In the genomic region with DNA sequence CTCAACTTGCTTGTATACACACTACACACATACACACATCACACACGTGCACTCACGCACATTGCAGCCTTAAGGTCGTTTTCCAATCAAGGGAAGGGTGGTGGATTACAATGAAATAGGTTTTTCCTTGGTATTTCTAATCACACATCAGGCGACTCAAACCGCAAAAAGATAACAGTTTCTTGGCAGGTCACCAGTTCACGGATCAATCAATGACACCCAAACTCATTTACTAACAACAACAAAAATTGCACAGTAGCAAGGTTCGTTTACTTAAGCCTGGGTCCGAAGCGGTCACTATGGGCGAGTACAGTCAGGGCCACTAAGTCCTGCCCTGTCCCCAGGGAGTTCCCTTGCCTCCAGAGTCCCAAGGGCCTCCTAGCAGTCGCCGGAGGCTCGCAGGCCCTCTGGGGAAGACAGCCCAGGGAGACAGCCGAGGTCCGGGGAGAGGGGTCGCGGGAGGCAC, we compare ENCODE assay signal across 8 mouse cellular contexts. TPM values are rescaled to one million over a fixed set of nuclear protein-coding genes. Genes with fewer than 3 reads are reported as not detected.
A peak's percentile ranks its signal among the peaks of the same experiment; 100 is the strongest.
DNase-seq lines count a peak whose midpoint lies in the region; ATAC-seq and TF ChIP-seq lines count a peak whose summit lies in the region.

No protein-coding gene starts in this region.

- no peaks in the 10 kb centered on the region for H3K9me3 ChIP-seq in forebrain, embryonic 12.5 days
- no peaks in the 10 kb centered on the region for H3K9me3 ChIP-seq in liver, embryonic 15.5 days (replicated peaks)

- peaks cover 42% of the 10 kb centered on the region for H3K79me2 ChIP-seq in C2C12 (ENCODE audit: control insufficient read depth, insufficient read depth)

- H3K36me3 ChIP-seq in C2C12 (ENCODE audit: control insufficient read depth, insufficient read depth) = no peaks in the 10 kb centered on the region
- no peaks in the 10 kb centered on the region for H3K36me3 ChIP-seq in forebrain, embryonic 12.5 days (replicated peaks)
- no peaks in the 10 kb centered on the region for H3K36me3 ChIP-seq in liver, embryonic 15.5 days (replicated peaks)

- peak; percentile 85 for ATAC-seq in frontal cortex, adult (ENCODE audit: low TSS enrichment)
- peak; percentile 80 for ATAC-seq in forebrain, embryonic 12.5 days (ENCODE audit: low FRiP score)
- peak; percentile 67 for ATAC-seq in liver, embryonic 15.5 days (ENCODE audit: insufficient read depth)

- peak overlapping the region; percentile 68 for H3K4me3 ChIP-seq in C2C12 (ENCODE audit: insufficient read depth, poor library complexity, severe bottlenecking)
- H3K4me3 ChIP-seq in forebrain, embryonic 12.5 days (replicated peaks) = peak overlapping the region; percentile 90
- peak overlapping the region; percentile 68 for H3K4me3 ChIP-seq in liver, embryonic 15.5 days (replicated peaks)

- peak overlapping the region; percentile 85 for H3K9ac ChIP-seq in forebrain, embryonic 12.5 days
- H3K9ac ChIP-seq in liver, embryonic 15.5 days = peak overlapping the region; percentile 64; the same call in 1 of the 2 replicates

- H3K79me3 ChIP-seq in C2C12 (ENCODE audit: low read depth) = peaks cover 40% of the 10 kb centered on the region

- peak overlapping the region; percentile 78 for H3K4me2 ChIP-seq in forebrain, embryonic 12.5 days
- peak overlapping the region; percentile 93 for H3K4me2 ChIP-seq in liver, embryonic 15.5 days

- peak overlapping the region; percentile 47 for H3ac ChIP-seq in C2C12 (ENCODE audit: control insufficient read depth, insufficient read length, low read depth)

- 2% methylated on average over 17 of the region's 17 CpGs for WGBS in forebrain, embryonic 12.5 days
- 3% methylated on average over 17 of the region's 17 CpGs for WGBS in liver, embryonic 15.5 days (ENCODE audit: insufficient replicate concordance)

- no peak for DNase-seq in frontal cortex, postnatal 36 days (ENCODE audit: low spot score in 2 of 2)
- DNase-seq in right cerebral cortex, postnatal 10 days (ENCODE audit: low spot score in 2 of 2) = no peak
- DNase-seq in ovary, postnatal 10 days (ENCODE audit: low spot score) = no peak
- no peak for DNase-seq in c-Kit-positive CD71-positive TER-119-positive erythroid progenitor cells, embryonic 14.5 days (ENCODE audit: low spot score)

- peaks cover 12% of the 10 kb centered on the region for H3K4me1 ChIP-seq in forebrain, embryonic 12.5 days
- H3K4me1 ChIP-seq in liver, embryonic 15.5 days (replicated peaks) = peaks cover 22% of the 10 kb centered on the region

- H3K27ac ChIP-seq in forebrain, embryonic 12.5 days = no peak overlapping the region
- H3K27ac ChIP-seq in liver, embryonic 15.5 days (replicated peaks) = peak overlapping the region; percentile 75

- no peak for TF ChIP-seq CTCF in C2C12 (IDR thresholded peaks at IDR 0.05; ENCODE audit: control insufficient read depth, insufficient read depth, insufficient read length)

- H3K27me3 ChIP-seq in C2C12 (ENCODE audit: control insufficient read depth, insufficient read depth, insufficient read length) = no peaks in the 10 kb centered on the region
- H3K27me3 ChIP-seq in forebrain, embryonic 12.5 days = no peaks in the 10 kb centered on the region
- H3K27me3 ChIP-seq in liver, embryonic 15.5 days = peaks cover 38% of the 10 kb centered on the region

TF ChIP-seq in C2C12, 6 proteins besides CTCF, POLR2A, EP300 and RAD21:
- TF ChIP-seq MAX (IDR thresholded peaks at IDR 0.05) (no peak), FOSL1 (IDR thresholded peaks at IDR 0.05; ENCODE audit: insufficient read depth, low read length, poor library complexity, severe bottlenecking) (no peak), MYOG (IDR thresholded peaks at IDR 0.05; ENCODE audit: control insufficient read depth, extremely low read depth, insufficient read length) (no peak), MYOD1 (IDR thresholded peaks at IDR 0.05; ENCODE audit: control insufficient read depth, insufficient read length, low read depth) (no peak), USF1 (IDR thresholded peaks at IDR 0.05; ENCODE audit: low read depth) (no peak), CEBPB (IDR thresholded peaks at IDR 0.05; ENCODE audit: low read depth) (no peak)

RNA-seq across cellular contexts. Expression of a gene that starts 0.5 kb away (rescaled TPM):
- 17.3 TPM for polyA plus RNA-seq in C2C12 (2012; fragmentation: generic; extraction: Trizol)
- polyA plus RNA-seq in forebrain, embryonic 12.5 days (2016; fragmentation: Nextera tagmentation; extraction: Ambion mirVana) = 30.4 and 31.6 TPM in 2 replicates
- 4.8 and 5.6 TPM in 2 replicates for polyA plus RNA-seq in liver, embryonic 15.5 days (2015; fragmentation: Nextera tagmentation; extraction: Ambion mirVana)
